8 mouse cellular contexts compared by ENCODE assay signal in the genomic region with DNA sequence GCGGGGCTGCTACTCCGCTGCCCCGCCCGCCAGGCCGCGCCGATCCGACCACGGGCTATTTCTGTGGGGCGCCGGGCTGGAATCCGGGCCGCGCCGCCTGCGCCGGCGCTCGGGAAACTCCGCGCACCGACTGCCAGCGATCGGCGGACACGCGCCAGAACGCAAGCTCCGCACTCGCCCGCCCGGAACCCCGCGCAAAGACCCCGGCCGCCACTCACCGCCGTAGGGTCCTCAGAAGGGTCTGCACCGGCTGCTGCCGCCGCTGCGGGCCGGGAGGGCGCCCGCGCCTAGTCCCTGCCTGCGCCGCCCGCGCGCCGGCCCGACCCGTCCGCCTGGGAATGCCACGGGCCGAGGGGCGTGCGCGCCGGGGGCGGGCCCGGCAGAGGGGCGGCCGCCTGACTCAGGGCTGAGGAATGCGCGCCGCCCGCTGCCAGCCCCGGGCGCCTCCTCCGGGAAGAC. TPM values are rescaled to one million over a fixed set of nuclear protein-coding genes. Genes with fewer than 3 reads are reported as not detected.
DNase-seq lines count a peak whose midpoint lies in the region; ATAC-seq and TF ChIP-seq lines count a peak whose summit lies in the region.

A gene (minus strand): TSS at position 350 of the 459 bp plus-strand sequence.

- H3K4me1 ChIP-seq in thymus, adult 2 months (replicated peaks; ENCODE audit: control insufficient read depth, insufficient read depth, low read length) = peaks cover 32% of the 10 kb centered on the region
- peaks cover 11 to 22% of the 10 kb centered on the region in 2 experiments for H3K4me1 ChIP-seq in liver, embryonic 14.5 days (replicated peaks; ENCODE audit: control insufficient read depth in 2 of 2, insufficient read depth in 2 of 2, low read length in 1 of 2)
- H3K4me1 ChIP-seq in olfactory bulb, adult 2 months (ENCODE audit: control insufficient read depth, insufficient read depth, low read length) = peaks cover 37% of the 10 kb centered on the region

- peaks cover 25% of the 10 kb centered on the region for H3K27me3 ChIP-seq in thymus, adult 2 months (ENCODE audit: control insufficient read depth, insufficient read depth, low read length)
- H3K27me3 ChIP-seq in liver, embryonic 14.5 days (ENCODE audit: control insufficient read depth, insufficient read depth, low read length) = peaks cover 67% of the 10 kb centered on the region

- H3K9ac ChIP-seq in liver, embryonic 14.5 days (replicated peaks) = peak within 1 kb of the TSS; percentile 37

- TF ChIP-seq EP300 in liver, embryonic 14.5 days (IDR thresholded peaks at IDR 0.05; ENCODE audit: low read depth) = no peak

- H3K4me2 ChIP-seq in liver, embryonic 14.5 days (ENCODE audit: low read depth) = peak within 1 kb of the TSS; percentile 62

- no peak for TF ChIP-seq POLR2A in thymus, adult 2 months (IDR thresholded peaks at IDR 0.05; ENCODE audit: control insufficient read depth, extremely low read depth, insufficient read depth, low read length, poor library complexity)
- no peak for TF ChIP-seq POLR2A in olfactory bulb, adult 2 months (IDR thresholded peaks at IDR 0.05; ENCODE audit: insufficient read depth, low read depth, low read length)

- H3K9me3 ChIP-seq in liver, embryonic 14.5 days (ENCODE audit: control insufficient read depth, low read length) = no peaks in the 10 kb centered on the region

- TF ChIP-seq CTCF in thymus, adult 2 months (IDR thresholded peaks at IDR 0.05; ENCODE audit: borderline replicate concordance, control insufficient read depth, extremely low read depth, insufficient read depth, low read length, poor library complexity) = no peak
- TF ChIP-seq CTCF in liver, embryonic 14.5 days (IDR thresholded peaks at IDR 0.05; ENCODE audit: low read depth) = no peak
- no peak for TF ChIP-seq CTCF in olfactory bulb, adult 2 months (IDR thresholded peaks at IDR 0.05; ENCODE audit: insufficient read depth, low read depth, low read length)

- WGBS in thymus, adult 2 months = 2% methylated on average over 71 of the region's 72 CpGs
- WGBS in liver, embryonic 14.5 days (ENCODE audit: insufficient replicate concordance) = under 1% methylated on average over 70 of the region's 72 CpGs
- under 1% methylated on average over 72 of the region's 72 CpGs for WGBS in olfactory bulb, adult 2 months

- H3K36me3 ChIP-seq in thymus, adult 2 months (ENCODE audit: control insufficient read depth, insufficient read depth, low read length) = no peaks in the 10 kb centered on the region
- H3K36me3 ChIP-seq in liver, embryonic 14.5 days (replicated peaks; ENCODE audit: control insufficient read depth, insufficient read depth, low read depth) = no peaks in the 10 kb centered on the region

- peak within 1 kb of the TSS; percentile 35 for H3K4me3 ChIP-seq in thymus, adult 2 months (ENCODE audit: control insufficient read depth, insufficient read depth, low read length)
- H3K4me3 ChIP-seq in liver, embryonic 14.5 days (ENCODE audit: insufficient read depth in 1 of 2, low read depth in 2 of 2, low read length in 2 of 2) = peak within 1 kb of the TSS; percentile 37 to 59
- H3K4me3 ChIP-seq in olfactory bulb, adult 2 months (ENCODE audit: insufficient read depth, low read depth, low read length) = peak within 1 kb of the TSS; percentile 72

- no peak for ATAC-seq in liver, embryonic 14.5 days (ENCODE audit: insufficient read depth)

- DNase-seq in thymus, adult 2 months = no peak
- DNase-seq in thymus, adult 18-20 months = no peak
- DNase-seq in embryo, embryonic 11 days = peak; percentile 85
- peak; percentile 64 to 70 for DNase-seq in heart, adult 9 months (ENCODE audit: low spot score in 2 of 2)
- peak; percentile 52 to 67 for DNase-seq in kidney, adult 8-10 months
- DNase-seq in liver, embryonic 14.5 days (ENCODE audit: low read depth in 3 of 3, low spot score in 3 of 3) = no peak
- DNase-seq in c-Kit-positive CD71-positive TER-119-positive erythroid progenitor cells, embryonic 14.5 days (ENCODE audit: low spot score) = no peak

- H3K27ac ChIP-seq in thymus, adult 2 months (ENCODE audit: control insufficient read depth, insufficient read depth, low read length) = no peak within 1 kb of the TSS
- no peak within 1 kb of the TSS for H3K27ac ChIP-seq in liver, embryonic 14.5 days
- peak within 1 kb of the TSS; percentile 33 for H3K27ac ChIP-seq in olfactory bulb, adult 2 months (ENCODE audit: insufficient read depth, low read depth, low read length)

RNA-seq across cellular contexts. Expression of the gene that starts here (rescaled TPM):
- 29.9 and 44.9 TPM in 2 replicates for polyA plus RNA-seq in thymus, adult 2 months (2012; rRNA removed)
- polyA plus RNA-seq in liver, embryonic 14.5 days (2012; rRNA removed) = 5.8 and 6.2 TPM in 2 replicates
- polyA plus RNA-seq in liver, embryonic 14.5 days (2014; fragmentation: Nextera tagmentation; extraction: Ambion mirVana) = 3.0 and 4.4 TPM in 2 replicates
- not detected in 2 replicates for polyA plus RNA-seq in olfactory bulb, adult 2 months (2012; ENCODE audit: insufficient read depth, insufficient read length, low replicate concordance, missing spikeins)

Comparison
In these comparisons a context has a peak if more than half of its experiments do, and no peak if none do; other contexts are left out.
1. DNase-seq: peak in embryo, embryonic 11 days (single experiment), heart, adult 9 months (2 of 2) and kidney, adult 8-10 months (2 of 2); none in thymus, adult 2 months (single experiment), thymus, adult 18-20 months (0 of 2), liver, embryonic 14.5 days (0 of 3) and c-Kit-positive CD71-positive TER-119-positive erythroid progenitor cells, embryonic 14.5 days (single experiment).
2. Peak in every context shown above with its lines, with median percentiles within 50 percentile points of each other: H3K4me3 ChIP-seq.